Mouse (Mus musculus): ENCODE data around the gene Ssx2ip. TPM values are rescaled to one million over a fixed set of nuclear protein-coding genes. Genes with fewer than 3 reads are reported as not detected.
"Not testable (repeated sequence)": the region's sequence is repeated elsewhere in the genome, so short reads cannot be mapped to it uniquely, and the experiment has no call there.

Gene Ssx2ip
- polyA plus RNA-seq, 1 experiment from 2014 or later = 31.0 TPM

DNA sequence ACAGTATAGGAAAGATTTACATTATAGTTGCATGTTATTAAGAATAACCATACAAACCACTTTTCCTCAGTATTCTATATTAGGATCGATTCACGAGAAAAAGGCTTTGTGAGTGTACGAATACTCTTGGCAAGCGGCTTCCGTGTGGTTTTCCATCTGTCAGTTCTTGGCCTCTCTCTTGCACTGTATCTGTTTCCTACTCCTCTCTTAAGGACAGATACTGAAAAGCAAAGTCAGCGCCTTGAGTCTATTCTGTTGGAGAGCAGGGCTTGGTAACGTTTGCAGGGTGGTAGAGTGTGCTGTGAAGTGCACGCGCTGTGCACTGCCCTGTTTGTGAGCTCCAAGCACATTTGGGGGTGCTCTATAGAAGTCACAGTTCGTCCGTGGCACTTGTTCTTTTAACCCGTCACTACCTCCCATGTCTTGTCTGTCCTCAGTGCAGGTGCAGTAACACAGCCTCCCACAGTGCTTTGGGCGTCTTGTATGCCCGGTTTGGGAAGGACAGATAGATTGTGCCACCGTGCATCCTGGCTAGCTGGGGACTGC lies 15.6 kb downstream of the Ssx2ip start:
- WGBS = 94% methylated on average over 15 of the region's 15 CpGs
- ATAC-seq (ENCODE audit: low FRiP score) (no peak), DNase-seq (ENCODE audit: low spot score, missing footprints) (no peak)
- no peaks in the 10 kb centered on the region for H3K27me3 ChIP-seq (ENCODE audit: control insufficient read depth, insufficient read depth, low read length)
- no peaks in the 10 kb centered on the region for H3K4me1 ChIP-seq (ENCODE audit: control insufficient read depth, insufficient read depth, low read length)
- H3K9me3 ChIP-seq (ENCODE audit: control insufficient read depth, low read length) = no peaks in the 10 kb centered on the region
- no peak overlapping the region for H3K4me2 ChIP-seq
- H3K9ac ChIP-seq (ENCODE audit: low read length) = no peak overlapping the region
- H3K4me3 ChIP-seq (ENCODE audit: low read depth, low read length) = no peak overlapping the region
- H3K36me3 ChIP-seq (ENCODE audit: control insufficient read depth, insufficient read depth, low read length) = peaks cover 10% of the 10 kb centered on the region; the same call in 1 of the 2 replicates
- H3K27ac ChIP-seq (ENCODE audit: low read depth, low read length) = no peak overlapping the region

DNA sequence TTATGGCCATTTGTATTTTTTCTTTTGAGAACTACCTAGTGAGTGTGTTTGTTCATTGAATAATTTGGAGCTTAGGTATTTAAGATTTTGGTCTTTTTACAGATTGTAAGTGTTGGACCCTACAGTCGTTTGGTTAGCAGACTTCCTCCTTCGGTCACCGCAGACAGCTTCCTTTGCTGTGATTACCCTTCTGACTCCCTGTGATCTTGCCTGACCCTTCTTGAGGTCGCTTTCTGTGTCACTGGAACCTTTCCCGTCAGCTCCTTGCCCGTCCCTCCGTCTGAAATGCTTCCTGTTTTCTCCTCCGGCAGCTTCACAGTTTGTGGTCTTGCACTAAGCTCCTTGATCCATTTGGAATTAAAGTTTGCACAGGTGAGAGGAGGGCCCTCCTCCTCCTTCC lies 17.3 kb downstream of the Ssx2ip start:
- Histone ChIP-seq H3K9ac (ENCODE audit: low read length) (no peak overlapping the region), H3K36me3 (ENCODE audit: control insufficient read depth, insufficient read depth, low read length) (peaks cover 10% of the 10 kb centered on the region; the same call in 1 of the 2 replicates), H3K9me3 (ENCODE audit: control insufficient read depth, low read length) (no peaks in the 10 kb centered on the region), H3K4me1 (ENCODE audit: control insufficient read depth, insufficient read depth, low read length) (no peaks in the 10 kb centered on the region), H3K4me2 (no peak overlapping the region), H3K4me3 (ENCODE audit: low read depth, low read length) (no peak overlapping the region), H3K27me3 (ENCODE audit: control insufficient read depth, insufficient read depth, low read length) (no peaks in the 10 kb centered on the region), H3K27ac (ENCODE audit: low read depth, low read length) (no peak overlapping the region)
- no peak for DNase-seq (ENCODE audit: low spot score, missing footprints)
- WGBS = 65% methylated on average over 8 of the region's 8 CpGs
- no peak for ATAC-seq (ENCODE audit: low FRiP score)

- H3K36me3 ChIP-seq (ENCODE audit: control insufficient read depth, insufficient read depth, low read length) = peaks cover 13% of the 10 kb centered on the region
These were observed 19.3 kb downstream of the Ssx2ip start for GRCm38 (mm10) chr3:146423710-146424109.

DNA sequence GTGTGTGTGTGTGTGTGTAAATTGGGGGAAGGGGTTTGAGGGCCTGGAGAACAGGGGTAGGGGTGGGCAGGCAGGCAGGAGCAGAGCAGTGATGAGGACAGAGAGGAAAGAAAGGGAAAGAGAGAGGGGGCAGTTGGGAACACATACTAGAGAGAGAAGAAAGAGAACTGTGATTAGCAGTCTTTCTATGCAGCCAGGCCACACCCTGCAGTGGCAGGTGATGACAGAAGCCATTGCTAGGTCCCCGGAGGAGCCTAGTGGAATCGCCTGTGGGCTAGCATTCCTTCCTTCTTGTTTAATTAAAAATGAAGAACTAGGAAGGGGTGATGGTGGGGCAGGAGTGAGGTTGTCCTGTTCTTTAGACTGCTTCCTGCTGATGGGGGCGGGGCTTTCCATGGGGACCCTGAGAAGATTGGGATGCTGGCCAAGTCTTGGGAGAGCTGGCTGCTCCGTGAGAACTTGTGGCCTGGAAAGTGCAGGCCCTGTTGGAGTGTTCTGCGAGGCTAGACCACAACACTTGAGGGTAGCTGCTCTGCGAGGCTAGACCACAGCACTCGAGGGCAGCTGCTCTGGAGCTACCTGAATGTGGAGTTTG lies 20.0 kb downstream of the Ssx2ip start:
- peaks cover 14% of the 10 kb centered on the region for H3K36me3 ChIP-seq (ENCODE audit: control insufficient read depth, insufficient read depth, low read length)

More at GRCm38 (mm10) chr3:146423710-146424109, 19.3 kb downstream of the Ssx2ip start:
- DNase-seq (ENCODE audit: low spot score, missing footprints) (no peak), ATAC-seq (ENCODE audit: low FRiP score) (no peak)
- Histone ChIP-seq H3K9me3 (ENCODE audit: control insufficient read depth, low read length) (no peaks in the 10 kb centered on the region), H3K9ac (ENCODE audit: low read length) (no peak overlapping the region), H3K4me2 (no peak overlapping the region), H3K27ac (ENCODE audit: low read depth, low read length) (no peak overlapping the region), H3K4me1 (ENCODE audit: control insufficient read depth, insufficient read depth, low read length) (no peaks in the 10 kb centered on the region), H3K27me3 (ENCODE audit: control insufficient read depth, insufficient read depth, low read length) (no peaks in the 10 kb centered on the region), H3K4me3 (ENCODE audit: low read depth, low read length) (no peak overlapping the region)
- 82% methylated on average over 7 of the region's 7 CpGs for WGBS

DNA sequence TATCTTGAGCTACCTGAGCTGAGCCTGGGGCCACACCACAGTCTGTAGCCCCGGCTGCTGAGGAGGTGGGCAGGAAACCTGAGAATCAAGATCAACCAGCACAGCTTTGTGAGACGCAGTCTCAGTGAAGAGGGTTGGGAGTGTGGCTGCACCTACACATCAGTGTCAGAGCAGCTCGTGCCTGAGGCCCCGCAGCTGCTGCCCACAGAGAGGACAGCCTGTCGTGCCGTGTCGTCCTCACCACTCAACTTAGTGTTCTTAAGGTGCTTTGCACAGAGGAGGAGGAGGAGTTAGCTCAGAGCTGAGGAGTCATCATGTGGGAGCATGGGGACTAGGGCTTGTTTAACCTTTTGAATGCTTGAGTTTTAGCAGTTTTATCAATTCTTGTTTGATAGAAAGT lies 21.5 kb downstream of the Ssx2ip start:
- Histone ChIP-seq H3K4me2 (no peak overlapping the region), H3K4me3 (ENCODE audit: low read depth, low read length) (no peak overlapping the region), H3K27ac (ENCODE audit: low read depth, low read length) (no peak overlapping the region), H3K9ac (ENCODE audit: low read length) (no peak overlapping the region), H3K9me3 (ENCODE audit: control insufficient read depth, low read length) (no peaks in the 10 kb centered on the region), H3K36me3 (ENCODE audit: control insufficient read depth, insufficient read depth, low read length) (peaks cover 11% of the 10 kb centered on the region), H3K4me1 (ENCODE audit: control insufficient read depth, insufficient read depth, low read length) (no peaks in the 10 kb centered on the region), H3K27me3 (ENCODE audit: control insufficient read depth, insufficient read depth, low read length) (no peaks in the 10 kb centered on the region)
- ATAC-seq (ENCODE audit: low FRiP score) (0 out of 2 replicates have a peak, but pooled peaks have one; percentile 31), DNase-seq (ENCODE audit: low spot score, missing footprints) (no peak)
- 88% methylated on average over 7 of the region's 7 CpGs for WGBS

More for the DNA sequence above, 20.0 kb downstream of the Ssx2ip start:
- 82% methylated on average over 7 of the region's 7 CpGs for whole genome bisulfite sequencing
- Histone ChIP-seq H3K4me1 (ENCODE audit: control insufficient read depth, insufficient read depth, low read length) (no peaks in the 10 kb centered on the region), H3K27me3 (ENCODE audit: control insufficient read depth, insufficient read depth, low read length) (no peaks in the 10 kb centered on the region), H3K9me3 (ENCODE audit: control insufficient read depth, low read length) (no peaks in the 10 kb centered on the region), H3K4me3 (ENCODE audit: low read depth, low read length) (no peak overlapping the region), H3K9ac (ENCODE audit: low read length) (no peak overlapping the region), H3K27ac (ENCODE audit: low read depth, low read length) (no peak overlapping the region), H3K4me2 (no peak overlapping the region)
- ATAC-seq (ENCODE audit: low FRiP score) (peak; percentile 15), DNase-seq (ENCODE audit: low spot score, missing footprints) (peak; percentile 86)

GRCm38 (mm10) chr3:146426489-146426888 lies 22.0 kb downstream of the Ssx2ip start:
- Histone ChIP-seq H3K4me2 (no peak overlapping the region), H3K4me3 (ENCODE audit: low read depth, low read length) (no peak overlapping the region), H3K27me3 (ENCODE audit: control insufficient read depth, insufficient read depth, low read length) (no peaks in the 10 kb centered on the region), H3K36me3 (ENCODE audit: control insufficient read depth, insufficient read depth, low read length) (peaks cover 17% of the 10 kb centered on the region), H3K9me3 (ENCODE audit: control insufficient read depth, low read length) (no peaks in the 10 kb centered on the region), H3K27ac (ENCODE audit: low read depth, low read length) (no peak overlapping the region), H3K9ac (ENCODE audit: low read length) (no peak overlapping the region), H3K4me1 (ENCODE audit: control insufficient read depth, insufficient read depth, low read length) (no peaks in the 10 kb centered on the region)
- DNase-seq (ENCODE audit: low spot score, missing footprints) = no peak
- ATAC-seq (ENCODE audit: low FRiP score) = peak; percentile 54; the same call in 1 of the 2 replicates
- WGBS = 85% methylated on average over 8 of the region's 8 CpGs

DNA sequence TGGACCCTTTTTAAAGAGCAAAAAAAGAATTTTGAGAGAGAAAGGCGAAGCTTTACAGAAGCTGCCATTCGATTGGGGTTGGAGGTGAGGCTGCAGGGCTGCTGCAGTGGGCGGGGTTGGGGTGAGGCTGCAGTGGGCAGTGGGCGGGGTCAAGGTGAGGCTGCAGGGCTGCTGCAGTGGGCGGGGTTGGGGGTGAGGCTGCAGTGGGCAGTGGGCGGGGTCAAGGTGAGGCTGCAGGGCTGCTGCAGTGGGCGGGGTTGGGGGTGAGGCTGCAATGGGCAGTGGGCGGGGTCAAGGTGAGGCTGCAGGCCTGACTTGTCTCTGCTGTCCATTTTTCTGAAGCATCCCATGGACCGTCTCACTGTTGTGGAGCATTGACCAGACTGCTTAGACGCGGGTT lies 28.6 kb downstream of the Ssx2ip start:
- not testable (repeated sequence) for H3K27me3 ChIP-seq (ENCODE audit: control insufficient read depth, insufficient read depth, low read length); H3K4me3 ChIP-seq (ENCODE audit: low read depth, low read length); H3K4me1 ChIP-seq (ENCODE audit: control insufficient read depth, insufficient read depth, low read length); H3K9ac ChIP-seq (ENCODE audit: low read length); DNase-seq (ENCODE audit: low spot score, missing footprints); H3K9me3 ChIP-seq (ENCODE audit: control insufficient read depth, low read length); H3K27ac ChIP-seq (ENCODE audit: low read depth, low read length); H3K4me2 ChIP-seq; ATAC-seq (ENCODE audit: low FRiP score)
- 93% methylated on average over 10 of the region's 11 CpGs for WGBS
- peaks cover 16% of the 10 kb centered on the region for H3K36me3 ChIP-seq (ENCODE audit: control insufficient read depth, insufficient read depth, low read length)

DNA sequence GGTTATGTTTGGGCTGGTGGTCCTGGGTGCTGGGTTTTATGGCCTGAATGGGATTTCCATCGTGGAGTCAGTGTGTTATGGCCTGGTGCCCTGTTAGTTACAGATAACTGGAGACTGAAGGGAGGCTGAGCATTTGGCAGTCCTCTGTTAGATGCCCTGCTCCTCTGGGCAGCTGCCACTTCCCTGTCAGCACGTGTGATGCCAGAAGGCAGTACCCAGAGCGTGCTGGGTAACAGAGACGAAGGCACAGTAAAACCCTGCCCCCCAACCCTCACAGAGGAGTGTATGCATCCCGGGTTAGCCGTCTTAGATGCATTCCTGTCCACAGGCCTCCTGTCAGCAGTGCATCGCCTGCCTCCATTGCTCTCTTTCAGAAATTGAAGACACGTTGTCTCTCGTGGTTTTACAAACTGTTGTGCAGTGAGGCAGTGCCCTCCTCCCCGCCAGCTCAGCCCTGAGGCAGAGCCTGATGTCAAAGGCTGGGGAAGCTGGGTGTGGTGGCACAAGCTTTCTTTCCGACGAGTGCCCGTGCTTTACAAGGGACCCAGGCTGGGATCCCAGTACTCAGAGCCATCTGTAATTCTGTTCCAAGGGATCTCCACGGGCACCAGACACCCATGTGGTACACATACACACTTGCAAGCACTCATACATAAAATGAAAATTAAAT lies 29.4 kb downstream of the Ssx2ip start:
- Histone ChIP-seq H3K4me2 (no peak overlapping the region), H3K27ac (ENCODE audit: low read depth, low read length) (no peak overlapping the region), H3K9ac (ENCODE audit: low read length) (no peak overlapping the region), H3K9me3 (ENCODE audit: control insufficient read depth, low read length) (no peaks in the 10 kb centered on the region), H3K4me1 (ENCODE audit: control insufficient read depth, insufficient read depth, low read length) (no peaks in the 10 kb centered on the region), H3K27me3 (ENCODE audit: control insufficient read depth, insufficient read depth, low read length) (no peaks in the 10 kb centered on the region), H3K36me3 (ENCODE audit: control insufficient read depth, insufficient read depth, low read length) (peaks cover 16% of the 10 kb centered on the region), H3K4me3 (ENCODE audit: low read depth, low read length) (no peak overlapping the region)
- 92% methylated on average over 14 of the region's 14 CpGs for WGBS
- no peak for DNase-seq (ENCODE audit: low spot score, missing footprints)
- ATAC-seq (ENCODE audit: low FRiP score) = no peak

DNA sequence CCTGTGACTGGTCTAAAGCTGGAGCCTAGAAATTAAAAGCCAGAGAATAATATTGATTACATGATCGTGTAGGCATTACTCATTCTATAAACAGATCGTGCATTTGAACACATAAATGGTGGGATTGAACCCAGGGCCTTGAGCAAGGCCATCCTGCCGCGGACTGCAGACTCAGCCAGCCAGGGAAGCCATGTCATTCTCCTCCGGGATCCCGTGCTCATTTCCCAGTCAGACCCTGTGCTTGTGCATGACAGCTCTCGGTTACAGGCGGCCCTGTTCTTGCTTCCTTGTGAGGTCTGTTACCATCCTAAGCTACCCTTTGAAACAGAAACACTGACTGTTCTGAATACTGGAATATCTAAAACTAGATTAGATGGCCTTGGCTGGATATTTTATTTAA lies 30.2 kb downstream of the Ssx2ip start:
- Histone ChIP-seq H3K36me3 (ENCODE audit: control insufficient read depth, insufficient read depth, low read length) (peaks cover 13% of the 10 kb centered on the region), H3K9ac (ENCODE audit: low read length) (no peak overlapping the region), H3K4me1 (ENCODE audit: control insufficient read depth, insufficient read depth, low read length) (no peaks in the 10 kb centered on the region), H3K27ac (ENCODE audit: low read depth, low read length) (no peak overlapping the region), H3K27me3 (ENCODE audit: control insufficient read depth, insufficient read depth, low read length) (no peaks in the 10 kb centered on the region), H3K4me2 (no peak overlapping the region), H3K9me3 (ENCODE audit: control insufficient read depth, low read length) (no peaks in the 10 kb centered on the region), H3K4me3 (ENCODE audit: low read depth, low read length) (no peak overlapping the region)
- ATAC-seq (ENCODE audit: low FRiP score) (no peak), DNase-seq (ENCODE audit: low spot score, missing footprints) (no peak)
- 91% methylated on average over 8 of the region's 8 CpGs for WGBS
